ENCODE assay signal across 19 mouse cellular contexts in the genomic region with DNA sequence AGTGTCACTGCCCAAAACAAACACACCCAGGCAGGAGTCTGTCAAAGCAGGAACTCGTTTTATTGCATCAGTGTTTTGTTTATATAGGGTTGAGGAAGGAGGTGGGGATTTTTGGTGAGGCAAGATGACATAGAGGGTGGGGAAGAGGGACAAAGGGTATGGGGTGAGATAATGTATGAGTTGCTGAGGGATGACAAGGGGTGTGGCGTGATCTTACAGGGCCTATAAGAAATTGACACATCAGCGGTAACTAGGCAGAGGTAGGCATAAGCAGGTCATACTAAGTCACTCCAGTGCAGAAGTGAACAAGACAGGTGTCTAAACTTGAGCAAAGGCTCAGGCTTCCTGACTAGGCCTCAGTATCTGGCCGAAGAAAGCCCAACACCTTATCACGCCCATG.
"Had no signal": no experiment of that assay in that cellular context is flagged by ENCODE, and none has a peak within 500 bp of the region (broad histone marks: within the 10 kb centered on the region; RNA-seq: fewer than 3 reads in every experiment).

No protein-coding gene starts in this region.

- ATAC-seq: inflammation-experienced regulatory T-cells, adult 6 months had no signal

- H3K27me3 ChIP-seq: limb, embryonic 13.5 days; liver, embryonic 15.5 days; neural tube, embryonic 15.5 days; stomach, embryonic 15.5 days had no signal

- H3K4me2 ChIP-seq: limb, embryonic 13.5 days; liver, embryonic 11.5 days; liver, embryonic 15.5 days; lung, embryonic 14.5 days; neural tube, embryonic 15.5 days; stomach, embryonic 15.5 days had no signal

- H3K9me3 ChIP-seq: limb, embryonic 13.5 days; liver, embryonic 15.5 days; midbrain, embryonic 10.5 days; neural tube, embryonic 15.5 days; stomach, embryonic 15.5 days had no signal

- H3K4me3 ChIP-seq: limb, embryonic 13.5 days; liver, embryonic 15.5 days; midbrain, embryonic 10.5 days; myocyte; neural tube, embryonic 15.5 days; stomach, embryonic 15.5 days had no signal

- DNase-seq: kidney, adult 9 months; kidney, postnatal 10 days; kidney, postnatal 4 days; left cerebral cortex, postnatal 4 days; lung, embryonic 14.5 days; lung, postnatal 10 days; lung, postnatal 4 days; midbrain, embryonic 14.5 days; right cerebral cortex, adult 18-20 months; spleen, adult 18-20 months; thymus, postnatal 14 days had no signal

- H3K4me1 ChIP-seq: limb, embryonic 13.5 days; liver, embryonic 15.5 days; midbrain, embryonic 10.5 days; neural tube, embryonic 15.5 days; stomach, embryonic 15.5 days had no signal

- H3K9ac ChIP-seq: limb, embryonic 13.5 days; liver, embryonic 15.5 days; lung, embryonic 14.5 days; neural tube, embryonic 15.5 days; stomach, embryonic 15.5 days had no signal

- H3K36me3 ChIP-seq: limb, embryonic 13.5 days; liver, embryonic 15.5 days; midbrain, embryonic 10.5 days; neural tube, embryonic 15.5 days; stomach, embryonic 15.5 days had no signal

- H3K27ac ChIP-seq: limb, embryonic 13.5 days; liver, embryonic 15.5 days; midbrain, embryonic 10.5 days; neural tube, embryonic 15.5 days; stomach, embryonic 15.5 days had no signal
